Mouse (Mus musculus) intestine, postnatal 0 days (tissue): ENCODE results near the gene Zcwpw1. TPM values are rescaled to one million over a fixed set of nuclear protein-coding genes. Genes with fewer than 3 reads are reported as not detected.
A peak's percentile ranks its signal among the peaks of the same experiment; 100 is the strongest.

Experiments
- ATAC-seq: fragments of 200-750 bp; cut with Nextera tagmentation; 2 replicates; pipeline ENCODE4 v1.8.0; 2017; ENCODE audit warnings: mild to moderate bottlenecking, moderate TSS enrichment, moderate library complexity
- H3K27ac ChIP-seq: fragments of 300-500 bp; sonication (generic); 2 replicates; pipeline ENCODE4 v1.5.1; 2014; ENCODE audit warnings: mild to moderate bottlenecking, low read depth, low read length, moderate library complexity
- H3K27me3 ChIP-seq: fragments of 300-500 bp; sonication (generic); replicated peaks from 2 replicates; pipeline ENCODE4 v1.6.1; 2014; ENCODE audit warnings: low read length, mixed read lengths; ENCODE audit not compliant: control insufficient read depth, insufficient read depth
- H3K36me3 ChIP-seq: fragments of 300-500 bp; sonication (generic); 2 replicates; pipeline ENCODE4 v1.6.1; 2014; ENCODE audit warnings: mild to moderate bottlenecking, moderate library complexity; ENCODE audit not compliant: control insufficient read depth, insufficient read depth
- H3K4me1 ChIP-seq: fragments of 300-500 bp; sonication (generic); replicated peaks from 2 replicates; pipeline ENCODE4 v1.6.1; 2014; ENCODE audit warnings: antibody characterized with exemption, low read length, mixed read lengths; ENCODE audit not compliant: control insufficient read depth, insufficient read depth
- H3K4me2 ChIP-seq: fragments of 300-500 bp; sonication (generic); replicated peaks from 2 replicates; pipeline ENCODE4 v1.6.1; 2014; ENCODE audit warnings: low read depth, mild to moderate bottlenecking, moderate library complexity
- H3K4me3 ChIP-seq: fragments of 300-500 bp; sonication (generic); 2 replicates; pipeline ENCODE4 v1.5.1; 2014; ENCODE audit warnings: low read depth, low read length
- H3K9ac ChIP-seq: fragments of 300-500 bp; sonication (generic); 2 replicates; pipeline ENCODE4 v1.6.1; 2014; ENCODE audit warnings: mild to moderate bottlenecking, low read depth, low read length
- H3K9me3 ChIP-seq: fragments of 300-500 bp; sonication (generic); 2 replicates; pipeline ENCODE4 v1.6.1; 2016; ENCODE audit warnings: mixed run types; ENCODE audit not compliant: control insufficient read depth
- CTCF ChIP-seq: sonication (generic); IDR thresholded peaks from 2 replicates; pipeline ENCODE4 v1.5.1; 2016; ENCODE audit warnings: low read depth, mild to moderate bottlenecking, control low read depth, antibody characterized with exemption, moderate library complexity
- WGBS: fragments of 180-500 bp; shearing (Covaris S2); extraction: QIAGEN DNeasy Blood & Tissue Kit; methylation state at CpG from one replicate; pipeline ENCODE4 v1.1.7; 2014; 5-methylcytosine and 5-hydroxymethylcytosine counted together
- polyA plus RNA-seq: library from polyadenylated mRNA; unstranded; fragments of >200 nt; fragmentation: Nextera tagmentation; extraction: Ambion mirVana; gene quantifications from 2 replicates; pipeline ENCODE4 v1.2.1, GENCODE M21; 2015

Gene Zcwpw1
- polyA plus RNA-seq, 1 experiment from 2014 or later = 3.5 TPM

GRCm38 (mm10) chr5:137753111-137753832 lies 34.3 kb upstream of the Zcwpw1 start:
- Histone ChIP-seq H3K36me3 (peaks cover 71% of the 10 kb centered on the region), H3K4me3 (no peak overlapping the region), H3K4me2 (no peak overlapping the region; the same call in 1 of the 2 replicates), H3K4me1 (peaks cover 8% of the 10 kb centered on the region; the same call in 1 of the 2 replicates), H3K9ac (no peak overlapping the region), H3K9me3 (no peaks in the 10 kb centered on the region), H3K27ac (no peak overlapping the region), H3K27me3 (no peaks in the 10 kb centered on the region)
- TF ChIP-seq CTCF = no peak
- WGBS = 73% methylated on average over 13 of the region's 13 CpGs
- ATAC-seq = no peak

- Histone ChIP-seq H3K27me3 (no peaks in the 10 kb centered on the region), H3K9ac (no peak overlapping the region), H3K4me3 (no peak overlapping the region), H3K4me2 (no peak overlapping the region), H3K36me3 (peaks cover 83% of the 10 kb centered on the region), H3K27ac (no peak overlapping the region), H3K9me3 (no peaks in the 10 kb centered on the region), H3K4me1 (no peaks in the 10 kb centered on the region)
- WGBS = 80% methylated on average over 5 of the region's 5 CpGs
- no peak for TF ChIP-seq CTCF
- no peak for ATAC-seq
Measured at GRCm38 (mm10) chr5:137755425-137755824, 32.2 kb upstream of the Zcwpw1 start.

- H3K4me3 ChIP-seq = no peak overlapping the region
- no peak for ATAC-seq
- H3K27me3 ChIP-seq = no peaks in the 10 kb centered on the region
- TF ChIP-seq CTCF = no peak
- 68% methylated on average over 3 of the region's 3 CpGs for WGBS
- no peaks in the 10 kb centered on the region for H3K4me1 ChIP-seq
- peaks cover 76% of the 10 kb centered on the region for H3K36me3 ChIP-seq
- no peak overlapping the region for H3K27ac ChIP-seq
- no peak overlapping the region for H3K4me2 ChIP-seq
- H3K9ac ChIP-seq = no peak overlapping the region
- H3K9me3 ChIP-seq = no peaks in the 10 kb centered on the region
Measured at GRCm38 (mm10) chr5:137756106-137756505, 31.5 kb upstream of the Zcwpw1 start.

- Histone ChIP-seq H3K36me3 (peaks cover 67% of the 10 kb centered on the region), H3K4me1 (no peaks in the 10 kb centered on the region), H3K4me3 (no peak overlapping the region), H3K9me3 (no peaks in the 10 kb centered on the region), H3K9ac (no peak overlapping the region), H3K27me3 (no peaks in the 10 kb centered on the region), H3K4me2 (no peak overlapping the region), H3K27ac (no peak overlapping the region)
- 46% methylated on average over 10 of the region's 10 CpGs for WGBS
- peak; percentile 95 for TF ChIP-seq CTCF
- 0 out of 2 replicates have a peak, but pooled peaks have one; percentile 26 for ATAC-seq
Measured at GRCm38 (mm10) chr5:137756882-137757661, 30.5 kb upstream of the Zcwpw1 start.

- WGBS = 84% methylated on average over 6 of the region's 6 CpGs
Measured at GRCm38 (mm10) chr5:137757887-137758286, 29.7 kb upstream of the Zcwpw1 start.

GRCm38 (mm10) chr5:137758921-137759534 lies 28.6 kb upstream of the Zcwpw1 start:
- Histone ChIP-seq H3K9ac (no peak overlapping the region), H3K27ac (no peak overlapping the region), H3K4me3 (no peak overlapping the region), H3K9me3 (no peaks in the 10 kb centered on the region), H3K27me3 (no peaks in the 10 kb centered on the region), H3K4me1 (no peaks in the 10 kb centered on the region), H3K4me2 (no peak overlapping the region), H3K36me3 (peaks cover 49% of the 10 kb centered on the region)
- ATAC-seq = no peak
- 90% methylated on average over 19 of the region's 19 CpGs for WGBS
- TF ChIP-seq CTCF = no peak

More at GRCm38 (mm10) chr5:137757887-137758286, 29.7 kb upstream of the Zcwpw1 start:
- no peak for TF ChIP-seq CTCF
- H3K9me3 ChIP-seq = no peaks in the 10 kb centered on the region
- no peaks in the 10 kb centered on the region for H3K27me3 ChIP-seq
- peaks cover 59% of the 10 kb centered on the region for H3K36me3 ChIP-seq
- no peak overlapping the region for H3K9ac ChIP-seq
- no peaks in the 10 kb centered on the region for H3K4me1 ChIP-seq
- no peak for ATAC-seq
- H3K4me2 ChIP-seq = no peak overlapping the region
- no peak overlapping the region for H3K4me3 ChIP-seq
- H3K27ac ChIP-seq = no peak overlapping the region
